Mouse (Mus musculus) left cerebral cortex, adult 18-20 months (tissue): Measurements from ENCODE around the gene Zswim3. TPM values are rescaled to one million over a fixed set of nuclear protein-coding genes. Genes with fewer than 3 reads are reported as not detected.
"Not testable (repeated sequence)": the region's sequence is repeated elsewhere in the genome, so short reads cannot be mapped to it uniquely, and the experiment has no call there.

ENCODE experiments used
- DNase-seq, 2 experiments: peaks; one replicate each; pipeline ENCODE4 v3.0.0; 2021 to 2022; ENCODE audit warnings: low spot score in 2 of 2, mixed read lengths in 1 of 2
- total RNA-seq, 2 experiments: library from RNA; stranded (reverse); gene quantifications; 2 replicates each; pipeline ENCODE4 v1.2.3; 2021

Zswim3 gene
- total RNA-seq, 2 experiments from 2014 or later = 10.1 to 10.2 TPM

DNA sequence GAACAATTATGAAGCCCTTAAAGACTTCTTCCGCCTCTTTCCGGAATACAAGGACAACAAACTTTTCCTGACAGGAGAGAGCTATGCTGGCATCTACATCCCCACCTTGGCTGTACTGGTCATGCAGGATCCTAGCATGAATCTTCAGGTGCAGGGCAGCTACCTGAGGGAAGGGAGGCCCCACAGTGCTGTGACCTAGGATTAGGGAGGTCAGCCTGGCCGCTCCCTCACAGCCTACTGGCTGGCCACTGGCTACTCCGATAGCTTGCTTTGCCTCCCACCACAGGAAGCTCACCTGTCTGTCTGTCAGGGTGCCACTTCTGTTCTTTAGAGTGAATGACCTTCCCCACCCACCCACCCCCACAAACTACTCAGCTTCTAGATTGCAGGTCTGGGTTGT lies 30.3 kb downstream of the Zswim3 start:
- no peak for DNase-seq

DNA sequence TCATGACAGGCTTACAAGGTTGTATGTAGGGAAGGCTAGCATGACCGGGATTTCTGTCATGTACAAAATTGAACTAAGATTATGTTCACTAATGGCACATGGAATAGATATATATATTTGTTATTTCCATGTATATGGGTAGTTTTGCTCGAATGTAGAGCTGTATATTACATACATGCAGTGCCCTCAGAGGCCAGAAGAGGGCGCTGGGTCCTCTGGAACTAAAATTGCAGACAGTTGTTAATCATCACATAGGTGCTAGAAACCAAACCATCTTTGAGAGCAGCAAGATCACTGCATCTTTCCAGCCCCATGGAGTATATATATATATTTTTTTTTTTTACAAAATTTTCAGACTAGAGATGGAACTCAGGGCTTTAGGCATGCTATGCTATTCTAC lies 40.9 kb downstream of the Zswim3 start:
- no peak for DNase-seq

DNA sequence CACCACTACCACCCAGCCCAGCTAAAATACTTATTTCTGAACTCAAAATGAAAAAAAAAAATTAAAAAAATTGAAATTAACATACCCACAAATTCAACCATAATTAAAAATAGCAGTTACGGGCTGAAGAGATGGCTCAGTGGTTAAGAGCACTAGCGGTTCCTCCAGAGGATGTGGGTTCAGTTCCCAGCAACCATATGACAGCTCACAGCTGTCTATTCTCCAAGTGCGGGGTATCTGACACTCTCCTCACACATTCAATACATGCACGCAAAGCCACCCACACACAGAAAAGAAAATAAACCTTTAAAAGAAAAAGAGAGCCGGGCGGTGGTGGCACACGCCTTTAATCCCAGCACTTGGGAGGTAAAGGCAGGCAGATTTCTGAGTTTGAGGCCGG lies 45.2 kb downstream of the Zswim3 start:
- DNase-seq = no peak

DNA sequence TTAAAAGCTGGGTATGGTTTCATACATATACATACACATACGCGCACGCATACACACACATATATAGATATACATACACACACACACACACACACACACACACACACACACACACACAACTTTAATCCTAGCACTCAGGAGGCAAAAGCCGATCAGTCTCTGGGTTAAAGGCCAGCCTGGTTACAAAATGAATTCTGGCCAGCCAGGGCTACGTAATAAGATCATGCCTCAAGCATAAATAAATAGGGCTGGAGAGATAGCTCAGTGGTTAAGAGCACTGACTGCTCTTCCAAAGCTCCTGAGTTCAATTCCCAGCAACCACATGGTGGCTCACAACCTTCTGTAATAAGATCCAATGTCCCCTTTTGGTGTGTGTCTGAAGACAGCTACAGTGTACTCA lies 50.7 kb downstream of the Zswim3 start:
- not testable (repeated sequence) for DNase-seq

DNA sequence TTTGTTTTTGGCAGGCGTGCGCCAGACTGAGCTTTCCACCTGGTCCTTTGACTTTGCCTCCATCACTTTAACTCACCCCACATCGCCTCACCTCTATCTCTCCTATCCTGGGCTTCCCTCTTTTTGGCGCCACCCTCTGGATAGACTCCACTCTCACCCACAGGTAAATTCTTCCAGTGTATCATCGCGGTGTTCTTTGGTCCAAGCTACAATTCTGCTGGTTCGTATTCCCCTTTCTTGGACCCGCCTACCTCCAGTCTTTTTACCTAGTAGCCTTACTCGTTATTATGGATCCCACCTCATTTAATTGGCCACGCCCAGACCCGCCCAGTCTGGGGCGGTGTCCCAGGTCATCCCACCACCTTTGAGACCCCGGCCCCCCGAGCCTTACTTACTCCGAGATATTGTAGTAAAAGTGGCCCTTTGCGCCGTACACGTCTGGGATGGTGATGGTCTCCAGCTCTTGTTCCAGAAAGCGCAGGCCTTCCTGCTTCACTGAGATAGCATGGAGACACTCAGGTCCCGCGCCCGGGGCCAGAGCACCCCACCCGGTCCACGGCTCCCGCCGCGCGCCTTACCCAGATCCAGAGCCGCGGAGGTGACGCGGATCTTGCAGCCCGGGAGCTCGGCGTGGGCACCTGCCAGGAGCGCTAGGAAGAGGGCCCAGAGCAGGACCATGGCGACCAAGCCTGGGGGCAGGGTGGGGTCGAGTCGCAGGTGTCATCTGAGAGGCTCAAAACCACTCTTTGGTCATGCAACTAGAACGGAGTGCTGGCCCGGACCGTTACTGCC lies 51.6 kb downstream of the Zswim3 start:
- no peak for DNase-seq

DNA sequence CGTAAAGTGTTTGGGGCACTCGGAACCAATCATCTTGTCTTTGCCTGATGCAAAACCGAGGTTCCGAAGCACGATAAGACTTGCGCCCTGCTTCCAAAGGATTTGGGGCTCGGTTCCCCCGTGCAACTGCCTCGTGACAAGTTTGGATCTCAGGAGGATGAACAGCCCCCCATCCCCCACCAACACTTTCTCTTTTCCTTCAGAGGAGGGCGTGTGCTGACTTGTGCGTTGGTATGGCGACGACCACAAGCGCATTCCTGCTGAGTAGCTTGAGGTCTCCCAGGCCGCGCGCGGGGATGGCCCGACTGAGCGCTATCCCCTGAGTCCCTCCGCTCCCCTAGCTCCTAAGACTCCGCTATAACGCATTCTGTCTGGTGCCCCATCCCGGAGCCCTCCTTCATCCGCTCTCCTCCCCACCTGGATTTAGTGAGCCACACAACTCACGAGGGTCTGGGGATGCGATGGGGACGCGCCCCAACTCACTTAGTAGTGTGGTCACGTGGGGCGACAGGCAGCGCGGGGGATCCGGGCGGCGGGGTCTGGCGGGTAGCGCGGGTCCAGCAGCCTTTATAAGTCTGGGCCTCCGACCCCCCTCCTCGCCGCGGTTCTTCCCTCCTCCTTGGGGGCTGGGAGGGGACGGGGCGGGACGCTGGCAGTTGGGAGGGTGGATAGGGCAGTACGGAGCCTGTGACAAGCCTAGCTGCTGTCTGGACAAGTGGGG lies 52.4 kb downstream of the Zswim3 start, which contains the start of gene Pltp:
Gene Pltp (minus strand): TSS at position 611 of the 721 bp plus-strand sequence.
- DNase-seq = no peak

DNA sequence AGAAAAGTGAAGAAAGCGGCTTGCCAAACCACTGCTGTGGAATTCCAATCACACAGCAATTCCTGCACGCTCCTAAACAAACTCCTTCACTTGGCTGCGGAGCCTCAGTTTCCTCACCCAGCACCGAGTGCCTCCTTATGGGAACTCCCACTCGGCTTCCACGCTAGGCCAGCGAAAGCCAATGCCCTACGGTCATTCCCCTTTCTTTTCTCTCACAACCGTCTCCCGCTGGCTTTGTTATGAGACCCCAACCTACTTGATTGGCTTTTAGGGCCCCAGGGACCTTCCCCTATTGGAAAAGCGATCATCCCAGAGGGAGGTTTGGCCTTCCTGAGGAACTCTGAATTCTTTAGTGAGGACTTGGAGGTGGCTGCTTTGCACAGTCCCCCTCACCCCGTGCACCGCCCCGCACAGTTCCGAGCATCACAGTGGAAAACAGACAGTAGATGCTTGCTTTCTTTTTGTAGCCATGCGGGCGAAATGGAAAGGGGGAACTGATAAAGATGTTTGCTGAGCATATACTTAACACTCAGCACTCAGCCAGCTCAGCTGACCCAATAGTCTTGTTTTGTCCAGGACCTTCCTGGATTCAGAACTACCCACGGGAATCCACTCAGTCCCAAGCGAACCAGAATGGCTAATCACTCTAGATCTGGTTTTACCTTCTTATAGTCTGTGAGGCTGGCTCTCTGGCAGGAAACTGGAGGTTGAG lies 53.1 kb downstream of the Zswim3 start:
- no peak for DNase-seq

DNA sequence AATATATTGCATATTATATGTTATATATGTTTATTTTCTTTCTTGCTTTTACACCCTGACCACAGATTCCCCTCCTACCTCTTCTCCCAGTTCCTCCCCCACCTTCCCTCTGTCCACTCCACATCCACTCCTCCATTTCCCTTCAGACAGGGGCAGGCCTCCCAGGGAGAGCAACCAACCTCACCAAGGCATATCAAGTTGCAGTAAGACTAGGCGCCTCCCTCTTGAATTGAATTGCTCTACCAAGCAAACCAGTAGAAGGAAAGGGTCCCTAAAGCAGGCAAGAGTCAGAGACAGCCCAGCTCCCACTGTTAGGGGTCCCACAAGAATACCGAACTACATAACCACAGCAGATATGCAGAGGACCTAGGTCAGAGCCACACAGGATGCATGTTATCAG lies 54.3 kb downstream of the Zswim3 start:
- no peak for DNase-seq

DNA sequence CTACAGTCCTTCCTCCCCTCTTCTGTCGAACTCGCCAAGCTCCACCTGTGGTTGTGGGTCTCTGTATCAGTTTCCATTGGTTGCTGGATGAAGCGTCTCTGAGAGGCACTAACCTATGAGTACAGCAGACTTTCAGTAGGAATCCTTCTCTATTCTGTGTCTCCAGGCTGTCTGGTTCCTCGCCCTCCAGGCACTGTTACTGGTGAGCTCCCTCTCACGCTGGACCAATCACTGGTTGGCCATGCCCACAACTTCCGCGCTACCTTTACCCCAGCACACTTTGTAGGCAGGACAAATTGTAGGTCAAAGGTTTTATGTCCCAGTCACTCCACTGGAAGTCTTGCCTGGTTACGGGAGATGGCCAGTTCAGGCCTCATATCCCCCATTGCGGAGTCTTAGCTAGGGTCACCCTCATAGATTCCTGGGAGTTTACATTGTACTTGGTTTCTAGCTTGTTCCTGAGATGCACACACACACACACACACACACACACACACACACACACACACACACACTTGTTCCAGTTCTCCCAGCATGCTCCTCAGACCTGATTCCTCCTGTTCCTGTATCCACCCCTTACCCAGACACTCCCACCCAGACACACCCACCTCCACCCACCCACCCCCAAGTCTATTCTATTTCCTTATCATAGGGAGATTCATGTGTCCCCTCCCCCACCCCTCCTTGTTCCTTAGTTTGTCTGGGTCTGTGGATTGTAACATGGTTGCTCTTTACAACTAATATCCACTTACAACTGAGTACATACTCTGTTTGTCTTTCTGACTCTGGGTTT lies 54.9 kb downstream of the Zswim3 start:
- no peak for DNase-seq

DNA sequence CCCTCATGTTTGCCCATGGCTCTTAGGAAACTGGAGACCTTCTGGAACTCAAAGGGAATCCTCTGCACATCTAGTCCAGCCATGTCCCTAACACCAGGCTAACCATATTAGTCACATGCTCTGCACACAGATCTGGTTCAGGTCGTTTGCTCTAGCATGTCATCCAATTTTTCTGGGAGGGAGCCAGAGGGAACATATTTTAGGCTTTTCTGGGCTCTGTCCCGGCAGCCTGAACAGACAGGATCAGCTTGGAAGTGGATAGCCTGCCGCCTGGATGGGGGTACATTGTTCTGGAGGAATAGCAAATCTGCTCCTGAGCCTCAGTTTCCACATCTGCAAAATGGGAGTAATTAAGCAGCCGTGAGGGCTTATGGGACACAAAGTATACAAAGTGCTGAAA lies 56.2 kb downstream of the Zswim3 start:
- no peak for DNase-seq

DNA sequence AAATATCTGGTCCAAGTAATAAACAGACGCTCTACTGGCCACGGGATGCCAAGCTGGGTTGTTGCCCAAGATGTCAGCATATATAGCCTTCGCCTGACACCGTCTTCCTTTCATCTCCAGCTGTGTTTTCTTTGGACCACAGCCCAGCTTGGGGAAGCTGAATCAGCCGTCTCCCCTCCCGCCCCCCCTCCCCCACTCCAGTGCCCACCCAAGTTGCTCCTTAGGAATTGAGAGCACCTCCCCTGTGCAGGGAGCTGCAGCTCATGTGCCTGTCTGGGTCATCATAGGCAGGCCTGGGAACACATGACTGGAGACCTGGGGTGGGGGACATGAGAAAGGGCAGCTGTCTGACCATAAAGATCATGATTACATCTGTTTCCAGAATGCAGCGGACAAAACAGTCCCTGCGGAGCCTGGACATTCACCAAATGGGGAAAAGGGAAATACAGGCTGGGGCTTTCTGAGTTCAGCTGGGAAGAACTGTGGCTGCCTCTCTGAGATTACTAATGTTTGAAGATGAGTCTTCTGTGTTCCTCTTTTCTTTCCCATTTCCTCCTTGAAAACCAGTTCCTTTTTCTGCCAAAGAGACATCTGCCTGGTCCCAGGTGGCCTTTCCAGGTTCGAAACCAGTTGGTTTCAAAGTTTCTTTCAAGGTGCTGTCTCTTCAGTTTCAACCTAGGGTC lies 57.4 kb downstream of the Zswim3 start:
- no peak for DNase-seq

DNA sequence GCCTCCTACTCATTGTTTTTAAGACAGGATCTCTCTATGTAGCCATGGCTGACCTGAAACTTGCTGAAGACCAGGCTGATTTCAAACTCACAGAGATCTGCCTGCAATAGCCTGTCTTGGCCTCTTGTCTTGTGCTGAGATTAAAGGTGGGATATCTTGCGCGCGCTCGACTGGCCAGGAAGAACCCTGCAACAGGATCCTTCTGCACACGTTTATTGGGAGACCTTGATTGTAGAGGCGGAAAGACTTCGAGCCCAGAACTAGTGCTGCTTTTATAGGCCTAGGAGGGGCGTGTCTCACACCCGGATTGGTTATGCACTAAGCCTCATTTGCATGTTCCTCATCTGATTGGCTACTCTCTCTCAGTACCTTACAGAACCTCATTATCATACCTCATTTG lies 58.5 kb downstream of the Zswim3 start:
- DNase-seq = not testable (repeated sequence)

DNA sequence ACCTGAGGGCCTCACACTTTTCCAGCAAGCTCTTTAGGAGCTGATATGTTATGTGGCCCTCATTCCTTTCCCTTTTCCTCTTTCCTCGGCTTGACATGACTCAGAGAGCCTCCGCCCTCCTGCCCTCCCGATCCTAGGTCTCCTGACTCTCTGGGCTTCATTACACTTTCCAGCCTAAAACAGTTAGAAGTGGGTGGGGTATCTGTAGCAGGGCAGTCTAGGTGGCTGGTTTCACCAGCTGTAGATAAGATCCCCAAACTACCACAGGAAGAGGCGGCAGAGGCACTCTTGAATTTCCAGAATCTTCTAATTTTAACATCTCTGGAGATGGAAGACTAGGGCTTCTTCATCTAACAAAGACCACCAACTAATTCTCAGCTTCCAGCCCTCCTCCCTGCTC lies 59.7 kb downstream of the Zswim3 start:
- DNase-seq = no peak

DNA sequence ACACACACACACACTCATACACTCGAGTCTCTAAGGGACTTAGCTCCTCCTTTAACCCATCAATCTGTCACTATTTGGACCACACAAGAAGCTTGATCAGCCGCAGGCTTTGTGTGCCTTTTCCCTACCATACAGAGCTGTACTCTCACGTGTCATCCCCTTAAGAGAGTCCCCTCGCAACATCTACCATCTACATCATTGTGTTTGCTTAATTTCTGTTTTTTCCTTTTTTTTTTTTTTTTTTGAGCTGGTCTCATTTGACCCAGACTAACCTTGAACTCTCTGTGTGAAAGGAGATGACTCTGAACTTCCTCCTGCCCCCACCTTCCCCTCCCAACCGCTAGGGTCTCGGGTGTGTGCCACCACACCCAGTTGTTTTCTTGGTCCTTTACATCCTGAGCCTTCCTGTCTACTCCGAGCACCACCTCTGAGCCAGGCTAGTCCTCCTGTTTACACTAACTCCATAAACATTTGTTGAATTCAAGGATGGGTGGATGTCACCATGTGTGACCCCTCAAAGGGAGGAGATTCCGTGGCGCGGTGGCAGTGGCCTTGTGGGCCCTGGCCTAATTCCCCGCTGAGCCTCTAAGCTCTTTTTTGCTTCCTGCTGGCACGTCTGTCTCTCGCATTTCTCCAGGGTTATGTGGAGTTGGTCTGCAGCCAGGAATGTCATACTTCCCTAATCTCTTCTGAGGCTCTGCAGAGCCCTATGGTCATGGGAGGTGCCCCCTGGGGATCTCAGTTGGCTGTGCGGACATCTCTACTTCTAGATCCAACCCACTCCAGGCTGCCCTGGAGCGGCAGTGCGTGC lies 62.0 kb downstream of the Zswim3 start:
- DNase-seq = no peak

DNA sequence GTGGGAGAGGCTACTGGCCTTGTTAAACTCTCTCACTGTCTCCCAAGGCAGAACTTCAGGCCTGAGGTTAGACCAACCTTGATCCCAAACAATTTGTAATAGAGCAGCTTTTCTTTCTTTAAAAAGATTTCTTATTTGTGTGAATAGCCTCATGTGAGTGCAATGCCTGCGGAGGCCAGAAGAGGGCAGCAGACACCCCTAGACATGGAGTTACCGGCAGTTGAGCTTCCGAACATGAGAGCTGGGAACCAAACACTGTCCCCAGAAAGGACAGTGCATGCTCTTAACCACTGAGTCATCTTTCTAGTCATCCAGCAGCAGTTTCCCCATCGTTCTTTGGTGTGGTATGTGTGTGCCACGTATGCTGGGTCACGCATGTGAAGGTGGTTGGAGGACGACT lies 62.7 kb downstream of the Zswim3 start:
- DNase-seq = no peak

DNA sequence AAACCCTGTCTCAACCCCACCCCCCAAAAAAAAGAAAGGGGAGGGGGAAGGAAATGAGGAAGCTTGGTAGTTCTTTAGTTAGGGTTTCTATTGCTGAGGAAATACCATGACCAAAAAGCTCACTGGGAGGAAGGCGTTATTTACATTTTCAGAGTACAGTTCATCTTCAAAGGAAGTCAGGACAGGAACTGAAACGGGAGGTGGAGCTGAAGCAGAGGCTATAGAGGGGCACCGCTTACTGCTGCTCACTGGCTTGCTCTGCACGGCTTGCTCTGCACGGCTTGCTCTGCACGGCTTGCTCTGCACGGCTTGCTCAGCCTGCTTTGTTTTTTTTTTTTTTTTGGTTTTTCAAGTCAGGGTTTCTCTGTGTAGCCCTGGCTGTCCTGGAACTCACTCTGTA lies 63.6 kb downstream of the Zswim3 start:
- no peak for DNase-seq
